Mouse (Mus musculus) left cerebral cortex, postnatal 10 days (tissue): ENCODE results near the gene Gid4. TPM values are rescaled to one million over a fixed set of nuclear protein-coding genes. Genes with fewer than 3 reads are reported as not detected.
"Not testable (repeated sequence)": the region's sequence is repeated elsewhere in the genome, so short reads cannot be mapped to it uniquely, and the experiment has no call there.

Experiments used
- DNase-seq, 2 experiments: peaks; one replicate each; pipeline ENCODE4 v3.0.0; 2021 to 2022; ENCODE audit warnings: low spot score in 2 of 2, mixed read lengths in 1 of 2; ENCODE audit errors: extremely low spot score in 1 of 2
- intact Hi-C: fragments of 180-260 bp; cut with DNase I; formaldehyde crosslinking; loops from one replicate; pipeline ENCODE4 v1.15.1; 2025
- total RNA-seq, 2 experiments: library from RNA; stranded (reverse); gene quantifications; 2 replicates each; pipeline ENCODE4 v1.2.3; 2021

Gene Gid4
- total RNA-seq, 2 experiments from 2014 or later, result 40.9 to 42.2 TPM

DNA sequence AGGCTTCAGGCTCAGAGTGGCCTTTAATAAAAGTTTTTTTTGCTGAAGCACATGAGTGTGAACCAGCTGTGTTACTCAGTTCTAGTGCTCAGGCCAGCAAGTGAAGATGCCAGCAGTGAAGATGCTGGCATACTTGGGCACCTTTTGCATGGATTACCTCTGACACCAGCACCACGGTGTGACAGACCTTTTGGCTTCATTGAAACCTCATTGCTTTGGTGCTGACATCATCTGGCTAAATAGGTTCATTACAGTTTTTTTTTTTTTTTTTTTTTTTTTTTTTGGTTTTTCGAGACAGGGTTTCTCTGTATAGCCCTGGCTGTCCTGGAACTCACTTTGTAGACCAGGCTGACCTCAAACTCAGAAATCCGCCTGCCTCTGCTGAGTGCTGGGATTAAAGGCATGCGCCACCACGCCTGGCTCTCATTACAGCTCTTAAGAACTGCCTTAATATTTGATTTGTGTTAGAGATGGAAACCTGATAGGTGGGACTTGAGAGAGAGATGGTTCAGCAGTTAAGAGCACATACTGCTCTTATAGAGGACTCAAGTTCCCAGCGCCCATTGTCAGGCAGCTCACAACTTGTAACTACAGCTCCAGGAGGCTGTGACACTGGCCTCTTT is 5.2 kb downstream of the Gid4 start:
- intact Hi-C loops, result no loop called here

DNA sequence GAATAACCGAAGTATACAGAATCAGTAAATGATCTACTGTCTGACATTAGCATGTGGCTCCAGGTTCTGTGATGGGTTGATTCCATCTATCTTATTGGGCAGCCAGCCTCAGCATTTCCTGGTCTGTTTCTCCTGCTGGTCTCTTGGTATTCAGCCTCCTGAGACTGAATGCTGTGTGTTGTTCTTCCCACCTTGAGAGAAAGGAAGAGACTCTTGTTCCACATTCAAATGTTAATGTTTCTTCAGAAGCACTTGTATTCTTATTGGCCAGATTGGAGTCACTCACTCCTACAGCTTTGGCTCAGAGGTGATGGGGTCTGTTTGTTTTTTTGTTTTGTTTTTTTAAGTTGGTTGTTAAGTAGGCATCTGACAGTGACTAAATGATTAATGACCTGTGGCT is 6.1 kb downstream of the Gid4 start:
- intact Hi-C loops, result no loop called here

More for the DNA sequence above, 5.2 kb downstream of the Gid4 start:
- no peak for DNase-seq

DNA sequence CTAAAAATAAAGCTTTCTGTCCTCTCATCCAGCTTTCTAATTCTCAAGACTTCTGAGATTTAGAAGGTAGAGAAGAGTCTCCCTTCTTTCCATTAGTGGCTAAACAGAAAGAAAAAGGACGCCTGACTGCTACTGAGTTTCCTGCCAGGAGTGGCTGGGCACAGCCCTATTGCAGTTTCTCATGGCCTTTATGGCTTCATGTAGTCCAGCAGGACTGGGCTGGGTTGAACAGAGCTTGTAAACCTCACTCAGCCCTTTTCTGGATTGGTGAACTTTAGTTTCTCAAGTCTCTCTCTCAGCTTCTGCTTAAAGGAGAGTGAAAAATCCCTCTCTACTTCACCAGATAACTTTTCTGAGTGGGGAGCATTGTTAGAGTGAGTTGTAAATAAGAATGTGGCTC is 9.5 kb downstream of the Gid4 start:
- intact Hi-C loops, result no loop called here

More for the DNA sequence above, 6.1 kb downstream of the Gid4 start:
- no peak for DNase-seq

DNA sequence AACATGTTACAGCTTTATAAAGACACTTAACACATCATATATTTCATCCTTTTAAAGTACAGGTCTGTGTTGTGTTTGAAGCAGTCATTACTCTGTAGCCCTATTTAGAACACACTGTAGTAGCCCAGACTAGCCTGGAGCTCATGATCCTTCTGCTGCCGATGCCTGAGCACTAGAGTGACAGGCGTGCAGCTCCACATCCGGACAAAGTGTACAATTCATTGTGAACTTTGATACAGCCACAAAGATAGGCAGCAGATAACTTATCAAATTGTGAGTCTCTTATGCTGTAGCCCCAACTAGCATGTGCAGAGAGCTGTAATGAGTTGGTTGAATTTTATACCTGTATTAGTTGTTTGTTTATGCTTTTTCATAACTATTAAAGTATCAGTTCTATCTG is 10.7 kb downstream of the Gid4 start:
- intact Hi-C loops, result no loop called here
- no peak for DNase-seq

More for the DNA sequence above, 9.5 kb downstream of the Gid4 start:
- DNase-seq, result no peak

DNA sequence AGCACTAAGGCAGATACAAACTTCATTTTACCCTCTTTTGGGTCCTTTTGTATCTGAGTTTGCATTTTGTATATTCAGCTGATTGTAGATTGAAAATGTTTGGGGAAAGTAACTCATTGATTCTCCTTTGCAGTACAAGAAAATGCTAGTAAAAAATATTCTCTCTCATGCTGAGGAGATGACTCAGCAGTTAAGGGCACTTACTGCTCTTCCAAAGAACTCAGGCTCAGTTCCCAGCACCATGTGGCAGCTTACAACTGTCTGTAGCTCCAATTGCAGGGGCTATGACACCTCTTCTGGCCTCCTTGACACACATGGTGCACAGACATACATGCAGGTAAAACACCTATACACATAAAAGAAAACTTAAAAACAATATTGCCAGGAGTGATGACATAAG is 16.6 kb downstream of the Gid4 start:
- intact Hi-C loops, result no loop called here
- DNase-seq, result no peak

DNA sequence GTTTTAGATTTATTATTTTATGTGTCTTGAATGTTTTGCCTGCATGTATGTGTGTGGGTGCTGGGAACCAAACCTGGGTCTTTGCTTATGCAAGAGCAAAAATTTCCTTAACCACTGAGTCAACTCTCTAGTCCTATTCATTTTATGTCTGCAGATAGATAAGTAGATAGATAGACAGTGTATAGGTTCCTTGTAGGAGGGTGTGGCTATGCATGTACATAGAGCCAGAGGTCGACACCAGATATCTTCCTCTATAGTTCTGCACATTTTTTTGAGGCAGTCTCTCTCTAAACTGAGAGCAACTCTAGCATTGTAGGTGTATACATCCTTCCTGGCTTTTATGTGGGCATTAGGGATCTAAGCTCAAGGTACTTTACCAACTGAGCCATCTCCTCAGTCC is 18.2 kb downstream of the Gid4 start:
- intact Hi-C loops, result no loop called here
- no peak for DNase-seq

DNA sequence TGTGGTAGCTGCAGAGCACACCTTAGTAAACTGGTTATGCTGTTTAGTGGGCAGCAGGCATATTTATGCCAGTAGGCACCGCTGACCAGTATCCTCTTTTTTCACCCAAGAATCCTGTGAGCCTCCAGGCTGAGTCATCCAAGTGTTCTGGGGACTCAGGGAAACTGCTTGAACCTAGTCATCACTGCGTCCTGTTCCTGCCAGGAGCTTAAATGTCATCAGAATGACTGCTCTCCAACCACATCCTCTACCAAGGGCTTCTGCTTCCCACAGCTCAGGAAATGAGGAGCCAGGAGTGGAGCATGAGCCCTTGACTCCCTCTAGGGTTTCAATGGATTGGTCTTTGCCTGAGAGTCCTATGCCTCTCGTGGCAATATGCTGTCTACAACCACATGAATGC is 19.7 kb downstream of the Gid4 start:
- no peak for DNase-seq
- intact Hi-C loops, result no loop called here

DNA sequence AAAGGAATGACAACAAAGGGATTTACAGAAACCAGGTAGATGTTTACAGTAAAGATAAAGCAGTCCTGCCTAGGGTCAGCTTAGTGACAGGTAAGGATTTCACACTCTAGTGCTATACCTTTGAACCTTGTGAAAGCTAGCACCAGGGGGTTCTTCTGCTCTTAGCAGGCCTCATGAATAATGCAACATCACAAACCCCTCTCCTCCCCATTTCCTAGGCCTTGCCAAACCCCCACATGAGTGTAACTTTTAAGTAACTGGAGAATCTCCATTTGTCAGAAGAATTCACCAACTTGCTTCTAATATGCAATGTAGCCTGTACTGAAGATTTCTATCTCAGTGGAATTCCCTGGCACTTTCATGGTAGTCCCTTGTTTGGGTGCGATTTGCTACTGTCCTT is 22.7 kb downstream of the Gid4 start:
- DNase-seq, intact Hi-C loops: not testable (repeated sequence)

DNA sequence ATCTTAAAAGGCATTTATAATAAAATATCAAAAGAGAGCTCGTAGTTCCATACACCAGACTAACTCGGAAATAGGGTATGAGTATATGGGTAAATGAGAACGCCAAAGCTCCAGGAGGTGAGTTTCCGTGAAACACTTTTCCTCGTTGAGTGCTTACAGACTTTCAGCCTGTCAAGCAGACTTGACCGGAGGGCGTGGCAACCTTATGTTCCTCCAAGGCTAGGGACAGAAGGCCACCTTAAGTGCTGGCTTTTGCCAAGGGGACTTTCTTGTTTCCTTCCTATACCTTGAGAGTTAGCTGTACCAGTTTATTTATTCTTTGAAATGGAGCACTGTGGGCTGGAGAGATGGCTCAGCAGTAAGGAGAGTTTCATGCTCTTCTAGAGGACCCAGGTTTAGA is 23.2 kb downstream of the Gid4 start:
- intact Hi-C loops, result no loop called here
- DNase-seq, result no peak

DNA sequence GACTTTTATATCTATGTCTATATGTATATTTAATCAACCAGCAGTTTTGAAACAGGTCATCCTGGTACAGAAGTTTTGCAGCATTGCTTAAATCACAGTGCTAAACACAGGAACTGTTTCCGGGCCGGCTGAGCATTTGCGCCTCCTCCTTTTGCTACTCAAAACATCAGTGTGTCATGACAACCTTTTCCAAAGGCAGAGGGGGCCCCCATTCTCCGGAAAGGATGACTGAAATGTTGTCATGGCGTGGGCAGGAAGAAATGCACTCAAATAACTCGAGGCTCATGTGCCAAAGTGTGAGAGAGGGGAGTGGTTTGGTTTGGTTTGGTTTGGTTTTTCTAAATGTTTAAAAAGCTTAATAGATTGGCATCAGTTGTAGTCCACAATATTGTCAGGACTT is 26.0 kb downstream of the Gid4 start:
- DNase-seq, result no peak
- intact Hi-C loops, result no loop called here

DNA sequence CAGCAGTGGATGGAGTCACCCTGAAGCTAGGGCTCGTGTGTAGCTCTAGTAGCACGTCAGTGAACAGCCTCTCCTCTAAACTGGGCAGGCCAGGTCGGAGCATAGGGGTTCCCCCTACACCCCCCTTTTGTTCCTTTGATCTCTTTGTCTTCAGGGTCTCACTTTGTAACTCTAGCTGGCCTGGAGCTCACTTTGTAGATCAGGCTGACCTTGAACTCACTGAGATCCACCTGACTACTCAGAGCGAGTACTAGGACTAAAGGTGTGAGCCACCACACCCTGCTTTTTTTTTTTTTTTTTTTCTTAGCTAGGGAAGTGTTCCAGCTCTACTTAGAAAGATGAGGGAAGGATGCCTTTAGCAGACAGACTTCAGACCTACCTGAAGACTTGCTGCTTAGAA is 27.1 kb downstream of the Gid4 start:
- DNase-seq, result no peak
- intact Hi-C loops, result no loop called here

DNA sequence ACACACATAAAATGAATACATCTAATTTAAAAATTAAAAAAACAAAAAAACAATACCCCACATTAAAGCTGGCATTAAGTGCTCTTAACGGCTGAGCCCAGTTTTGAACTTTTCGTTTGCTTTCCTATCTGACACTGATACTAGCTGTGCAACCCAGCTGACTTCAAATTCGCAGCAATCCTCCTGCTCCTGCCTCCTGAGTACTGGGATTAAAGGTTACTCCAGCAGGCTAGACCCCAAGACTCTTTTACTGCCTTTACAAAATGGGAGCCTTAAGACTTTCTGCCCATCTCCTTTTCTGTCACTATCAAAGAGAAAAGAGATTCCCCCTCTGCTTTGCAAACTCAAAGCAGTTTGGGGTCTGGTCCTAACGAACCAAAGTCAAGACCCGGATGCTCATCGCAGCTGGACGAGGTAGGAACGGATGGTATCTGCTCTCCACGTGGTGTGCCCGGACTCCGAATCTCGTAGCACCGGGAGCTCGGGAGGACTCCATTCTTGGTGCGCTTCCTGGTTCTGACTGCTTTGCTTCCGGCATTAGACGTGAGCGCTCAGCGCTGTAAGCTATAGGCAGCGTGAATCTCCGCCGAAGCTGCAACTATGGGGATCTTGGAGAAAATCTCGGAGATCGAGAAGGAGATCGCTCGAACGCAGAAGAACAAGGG is 37.3 kb downstream of the Gid4 start, which contains the start of gene Drg2:
Gene Drg2 (plus strand): TSS at position 512 of the 665 bp plus-strand sequence.
- intact Hi-C loops, result no loop called here
- peak; percentile 91 to 92 for DNase-seq

DNA sequence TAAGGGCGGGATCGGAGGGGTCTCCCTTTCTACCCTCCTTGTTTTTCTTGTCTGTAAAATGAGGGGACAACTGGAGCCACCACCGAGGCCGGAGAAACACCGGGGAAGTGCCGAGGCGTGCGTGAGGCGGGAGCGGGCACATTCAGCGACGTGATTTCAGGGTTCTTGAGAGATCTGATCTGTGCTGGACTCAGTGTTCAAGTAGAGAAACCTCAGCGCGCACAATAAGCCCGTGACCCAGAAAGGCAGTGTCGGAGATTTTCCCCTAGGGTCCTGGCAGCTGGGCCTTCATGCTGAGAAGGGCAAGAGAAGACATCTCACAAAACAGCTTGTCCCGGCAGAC is 37.8 kb downstream of the Gid4 start:
- no peak for DNase-seq

DNA sequence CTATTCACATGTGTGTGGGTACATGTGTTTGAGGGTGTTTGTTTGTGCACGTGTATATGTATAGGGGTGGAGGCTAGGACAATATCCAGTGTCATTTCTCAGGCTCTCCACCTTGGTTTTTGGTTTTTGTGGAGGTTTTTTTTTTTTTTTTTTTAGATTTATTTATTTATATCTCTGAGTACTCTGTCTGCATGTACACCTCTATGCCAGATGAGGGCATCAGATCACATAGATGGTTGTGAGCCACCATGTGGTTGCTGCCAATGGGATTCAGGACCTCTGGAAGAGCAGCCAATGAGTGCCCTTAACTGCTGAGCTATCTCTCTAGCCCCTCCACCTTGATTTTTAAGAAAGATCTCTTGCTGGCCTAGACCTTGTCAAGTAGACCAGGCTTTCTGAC is 41.0 kb downstream of the Gid4 start:
- intact Hi-C loops, result loop anchor here (5.0 kb wide), 1 partner anchor 79 kb away; the partner anchor contains the start of gene Alkbh5
- DNase-seq, result no peak

More for the DNA sequence above, 37.8 kb downstream of the Gid4 start:
- intact Hi-C loops, result loop anchor here (5.0 kb wide), 1 partner anchor 83 kb away; the partner anchor contains the start of gene Alkbh5

DNA sequence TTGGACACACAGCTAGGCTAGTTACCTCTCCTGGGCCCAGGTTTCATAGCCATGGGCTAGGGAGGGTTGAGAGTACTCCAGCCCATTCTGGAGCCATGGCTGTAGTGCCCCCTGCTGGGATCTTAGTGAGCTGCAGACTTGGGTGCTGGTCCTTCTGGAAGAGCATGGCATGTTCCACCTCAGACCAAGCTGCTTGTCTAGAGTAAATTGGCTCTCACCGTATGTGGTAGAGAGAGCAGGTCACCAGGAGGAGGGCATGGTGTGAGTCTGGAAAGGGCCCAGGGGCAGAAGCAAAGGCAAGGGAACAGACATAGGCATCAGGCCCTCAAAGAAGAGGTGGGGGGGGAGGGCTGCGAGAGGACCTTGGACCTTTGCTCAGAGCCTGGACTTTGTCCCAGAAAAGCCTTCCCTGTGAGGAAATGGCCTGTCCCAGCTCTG is 49.0 kb downstream of the Gid4 start:
- intact Hi-C loops, result no loop called here
- DNase-seq, result no peak

DNA sequence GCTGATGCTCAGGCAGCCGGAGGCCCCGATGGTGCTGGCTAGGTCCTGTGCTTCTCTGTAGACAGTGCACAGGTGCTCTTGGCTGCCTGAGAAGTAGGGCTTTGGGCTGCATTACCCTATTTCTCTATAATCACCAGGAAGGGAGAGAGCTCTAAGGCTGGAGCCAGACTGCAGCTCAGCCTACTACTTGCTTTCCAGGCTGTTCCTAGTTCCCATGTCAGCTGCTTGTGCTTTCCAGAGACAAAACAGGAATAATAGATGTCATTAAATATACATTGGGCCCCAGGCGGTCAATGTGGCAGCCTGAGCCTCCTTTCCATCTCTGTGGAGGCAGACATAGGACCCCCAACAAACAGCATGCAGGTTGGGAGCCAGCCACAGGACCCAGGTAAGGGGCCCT is 52.1 kb downstream of the Gid4 start, which contains the start of gene Myo15:
Gene Myo15 (plus strand): TSS at position 301 of the 400 bp plus-strand sequence.
- intact Hi-C loops, result no loop called here
- no peak for DNase-seq

DNA sequence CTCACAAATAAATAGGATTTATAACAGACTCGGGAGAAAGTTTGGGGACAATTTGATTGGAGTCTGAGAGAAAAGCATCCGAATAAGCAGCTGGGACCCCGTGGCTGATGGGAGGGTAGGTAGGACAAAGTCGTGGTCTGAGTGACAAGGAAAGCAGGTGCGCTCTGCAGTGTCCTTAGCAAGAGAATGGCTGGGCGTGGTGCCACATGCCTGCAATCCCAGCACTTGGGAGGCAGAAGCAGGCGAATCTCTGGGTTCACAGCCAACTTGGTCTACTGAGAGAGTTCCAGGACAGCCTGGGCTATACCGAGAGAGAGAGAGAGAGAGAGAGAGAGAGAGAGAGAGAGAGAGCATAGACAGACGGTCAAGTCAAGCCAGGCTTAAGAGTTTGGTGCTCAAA is 53.8 kb downstream of the Gid4 start:
- intact Hi-C loops, result no loop called here

DNA sequence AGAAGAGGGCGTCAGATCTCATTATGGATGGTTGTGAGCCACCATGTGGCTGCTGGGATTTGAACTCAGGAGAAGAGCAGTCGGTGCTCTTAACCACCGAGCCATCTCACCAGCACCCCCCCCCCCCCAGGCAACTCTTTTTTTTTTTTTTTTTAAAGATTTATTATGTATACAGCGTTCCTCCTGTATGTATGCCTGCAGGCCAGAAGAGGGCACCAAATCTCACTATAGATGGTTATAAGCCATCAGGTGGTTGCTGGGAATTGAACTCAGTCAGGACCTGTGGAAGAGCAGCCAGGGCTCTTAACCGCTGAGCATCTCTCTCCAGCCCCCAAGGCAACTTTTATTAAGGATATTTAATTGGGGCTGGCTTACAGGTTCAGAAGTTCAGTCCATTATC is 57.6 kb downstream of the Gid4 start:
- DNase-seq, result no peak
- intact Hi-C loops, result no loop called here

More for the DNA sequence above, 53.8 kb downstream of the Gid4 start:
- DNase-seq, result no peak

DNA sequence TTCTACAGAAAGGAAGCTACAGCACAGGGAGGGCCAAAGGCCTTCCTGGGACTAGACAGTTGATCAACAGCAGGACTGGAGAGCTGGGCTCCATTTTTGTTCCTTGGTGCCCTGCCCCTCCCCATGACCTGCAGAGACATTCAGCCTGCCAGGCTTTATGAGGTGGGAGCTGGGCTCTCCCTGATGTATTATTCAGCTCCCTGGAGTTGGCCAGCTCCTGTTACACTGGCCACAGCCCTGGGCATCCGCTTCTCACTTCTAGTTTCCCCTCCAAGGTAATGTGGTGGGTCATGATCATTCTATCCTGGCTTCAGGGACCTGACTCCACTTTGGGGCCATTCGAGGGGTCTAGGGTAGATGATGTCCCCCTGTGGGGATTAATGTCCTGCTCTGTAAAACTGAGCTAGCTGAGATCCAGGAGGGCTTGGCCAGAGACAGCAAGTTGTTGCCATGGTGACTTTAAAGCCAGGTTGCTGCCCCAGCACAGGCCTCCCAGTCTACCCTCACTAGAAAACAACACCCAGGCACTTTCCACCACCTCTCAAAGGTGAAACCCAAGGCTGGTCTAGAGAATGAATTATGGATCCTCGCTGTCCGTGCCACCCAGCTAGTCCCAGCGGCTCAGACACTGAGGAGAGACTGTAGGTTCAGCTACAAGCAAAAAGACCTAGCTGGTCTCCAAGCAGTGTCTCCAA is 58.9 kb downstream of the Gid4 start:
- intact Hi-C loops, result no loop called here
- no peak for DNase-seq

DNA sequence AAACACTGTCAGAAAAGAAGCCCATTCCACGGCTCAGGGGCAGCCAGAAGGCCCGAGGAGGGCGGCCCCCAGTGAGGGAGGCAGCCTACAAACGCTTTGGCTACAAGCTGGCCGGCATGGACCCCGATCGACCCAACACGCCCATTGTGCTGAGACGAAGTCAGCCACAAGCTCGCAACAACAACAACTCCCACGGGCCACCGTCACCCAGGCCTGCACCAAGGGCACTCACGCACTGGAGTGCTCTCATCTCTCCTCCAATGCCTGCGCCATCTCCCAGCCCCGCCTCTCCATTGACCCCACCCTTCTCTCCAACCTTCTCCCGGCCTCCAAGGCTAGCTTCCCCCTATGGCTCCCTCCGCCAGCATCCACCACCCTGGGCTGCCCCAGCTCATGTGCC is 61.2 kb downstream of the Gid4 start:
- no peak for DNase-seq
- intact Hi-C loops, result no loop called here
